Mouse (Mus musculus): ENCODE data around the gene Ptpre. TPM values are rescaled to one million over a fixed set of nuclear protein-coding genes. Genes with fewer than 3 reads are reported as not detected.
A peak's percentile ranks its signal among the peaks of the same experiment; 100 is the strongest.
"Not testable (repeated sequence)": the region's sequence is repeated elsewhere in the genome, so short reads cannot be mapped to it uniquely, and the experiment has no call there.

The Ptpre gene
- total and polyA plus RNA-seq, 2 experiments from 2014 or later, result 6.9 to 10.9 TPM

- no peak for TF ChIP-seq CTCF (IDR thresholded peaks at IDR 0.05; ENCODE audit: low read depth)
- Histone ChIP-seq H3K9ac (no peak overlapping the region), H3K27me3 (ENCODE audit: insufficient read depth, low read length) (no peaks in the 10 kb centered on the region), H3K27ac (ENCODE audit: low read depth, low read length) (no peak overlapping the region), H3K9me3 (ENCODE audit: low read length) (no peaks in the 10 kb centered on the region), H3K4me2 (ENCODE audit: low read depth) (no peak overlapping the region), H3K36me3 (ENCODE audit: insufficient read depth) (no peaks in the 10 kb centered on the region), H3K4me3 (ENCODE audit: low read depth, low read length) (no peak overlapping the region), H3K4me1 (ENCODE audit: insufficient read depth) (no peaks in the 10 kb centered on the region)
- no peak for DNase-seq
- ATAC-seq, result no peak
Observed at GRCm38 (mm10) chr7:135660314-135660713, 123.0 kb downstream of the Ptpre start.

GRCm38 (mm10) chr7:135664211-135664610 lies 126.9 kb downstream of the Ptpre start:
- WGBS, result 81% methylated on average over 7 of the region's 7 CpGs
- Histone ChIP-seq H3K27me3 (ENCODE audit: insufficient read depth, low read length) (no peaks in the 10 kb centered on the region), H3K4me1 (ENCODE audit: insufficient read depth) (no peaks in the 10 kb centered on the region), H3K9ac (no peak overlapping the region), H3K36me3 (ENCODE audit: insufficient read depth) (no peaks in the 10 kb centered on the region), H3K4me3 (ENCODE audit: low read depth, low read length) (no peak overlapping the region), H3K4me2 (ENCODE audit: low read depth) (no peak overlapping the region), H3K27ac (ENCODE audit: low read depth, low read length) (no peak overlapping the region), H3K9me3 (ENCODE audit: low read length) (no peaks in the 10 kb centered on the region)
- ATAC-seq (no peak), DNase-seq (no peak)
- no peak for TF ChIP-seq CTCF (IDR thresholded peaks at IDR 0.05; ENCODE audit: low read depth)

- ATAC-seq, result no peak
- no peaks in the 10 kb centered on the region for H3K4me1 ChIP-seq (ENCODE audit: insufficient read depth)
- no peaks in the 10 kb centered on the region for H3K9me3 ChIP-seq (ENCODE audit: low read length)
- 83% methylated on average over 2 of the region's 2 CpGs for WGBS
- no peaks in the 10 kb centered on the region for H3K36me3 ChIP-seq (ENCODE audit: insufficient read depth)
- no peaks in the 10 kb centered on the region for H3K27me3 ChIP-seq (ENCODE audit: insufficient read depth, low read length)
- no peak overlapping the region for H3K4me3 ChIP-seq (ENCODE audit: low read depth, low read length)
- no peak overlapping the region for H3K9ac ChIP-seq
- no peak for TF ChIP-seq CTCF (IDR thresholded peaks at IDR 0.05; ENCODE audit: low read depth)
- no peak overlapping the region for H3K4me2 ChIP-seq (ENCODE audit: low read depth)
- no peak overlapping the region for H3K27ac ChIP-seq (ENCODE audit: low read depth, low read length)
- no peak for DNase-seq
Observed at GRCm38 (mm10) chr7:135666314-135666713, 129.0 kb downstream of the Ptpre start.

- Histone ChIP-seq H3K9ac (no peak overlapping the region), H3K4me3 (ENCODE audit: low read depth, low read length) (no peak overlapping the region), H3K27ac (ENCODE audit: low read depth, low read length) (no peak overlapping the region), H3K4me1 (ENCODE audit: insufficient read depth) (no peaks in the 10 kb centered on the region), H3K4me2 (ENCODE audit: low read depth) (no peak overlapping the region), H3K9me3 (ENCODE audit: low read length) (no peaks in the 10 kb centered on the region), H3K27me3 (ENCODE audit: insufficient read depth, low read length) (no peaks in the 10 kb centered on the region), H3K36me3 (ENCODE audit: insufficient read depth) (no peaks in the 10 kb centered on the region)
- peak; percentile 96 for TF ChIP-seq CTCF (IDR thresholded peaks at IDR 0.05; ENCODE audit: low read depth)
- ATAC-seq, result peak; percentile 50
- peak; percentile 89 for DNase-seq
- 42% methylated on average over 16 of the region's 16 CpGs for WGBS
Observed at GRCm38 (mm10) chr7:135668852-135669739, 131.8 kb downstream of the Ptpre start.

- no peak for TF ChIP-seq CTCF (IDR thresholded peaks at IDR 0.05; ENCODE audit: low read depth)
- 49% methylated on average over 3 of the region's 3 CpGs for WGBS
- ATAC-seq, result no peak
Observed at GRCm38 (mm10) chr7:135673576-135673975, 136.3 kb downstream of the Ptpre start.

GRCm38 (mm10) chr7:135676722-135677121 lies 139.4 kb downstream of the Ptpre start:
- no peak overlapping the region for H3K4me3 ChIP-seq (ENCODE audit: low read depth, low read length)
- H3K9me3 ChIP-seq (ENCODE audit: low read length), result no peaks in the 10 kb centered on the region
- ATAC-seq, result no peak
- no peak for TF ChIP-seq CTCF (IDR thresholded peaks at IDR 0.05; ENCODE audit: low read depth)
- 51% methylated on average over 8 of the region's 8 CpGs for WGBS
- no peak overlapping the region for H3K9ac ChIP-seq
- no peak overlapping the region for H3K27ac ChIP-seq (ENCODE audit: low read depth, low read length)
- DNase-seq, result no peak
- H3K36me3 ChIP-seq (ENCODE audit: insufficient read depth), result no peaks in the 10 kb centered on the region
- no peaks in the 10 kb centered on the region for H3K4me1 ChIP-seq (ENCODE audit: insufficient read depth)
- no peak overlapping the region for H3K4me2 ChIP-seq (ENCODE audit: low read depth)
- H3K27me3 ChIP-seq (ENCODE audit: insufficient read depth, low read length), result no peaks in the 10 kb centered on the region

More at GRCm38 (mm10) chr7:135673576-135673975, 136.3 kb downstream of the Ptpre start:
- Histone ChIP-seq H3K27me3 (ENCODE audit: insufficient read depth, low read length) (no peaks in the 10 kb centered on the region), H3K9me3 (ENCODE audit: low read length) (no peaks in the 10 kb centered on the region), H3K9ac (no peak overlapping the region), H3K4me1 (ENCODE audit: insufficient read depth) (no peaks in the 10 kb centered on the region), H3K4me2 (ENCODE audit: low read depth) (no peak overlapping the region), H3K36me3 (ENCODE audit: insufficient read depth) (no peaks in the 10 kb centered on the region), H3K27ac (ENCODE audit: low read depth, low read length) (no peak overlapping the region), H3K4me3 (ENCODE audit: low read depth, low read length) (no peak overlapping the region)
- no peak for DNase-seq

- H3K27ac ChIP-seq (ENCODE audit: low read depth, low read length), result no peak overlapping the region
- H3K9me3 ChIP-seq (ENCODE audit: low read length), result no peaks in the 10 kb centered on the region
- no peak overlapping the region for H3K9ac ChIP-seq
- H3K27me3 ChIP-seq (ENCODE audit: insufficient read depth, low read length), result no peaks in the 10 kb centered on the region
- H3K4me3 ChIP-seq (ENCODE audit: low read depth, low read length), result no peak overlapping the region
- H3K36me3 ChIP-seq (ENCODE audit: insufficient read depth), result no peaks in the 10 kb centered on the region
- 70% methylated on average over 5 of the region's 5 CpGs for WGBS
- ATAC-seq (no peak), DNase-seq (peak; percentile 53)
- H3K4me1 ChIP-seq (ENCODE audit: insufficient read depth), result no peaks in the 10 kb centered on the region
- peak; percentile 70 for TF ChIP-seq CTCF (IDR thresholded peaks at IDR 0.05; ENCODE audit: low read depth)
- H3K4me2 ChIP-seq (ENCODE audit: low read depth), result no peak overlapping the region
Observed at GRCm38 (mm10) chr7:135680334-135680733, 143.1 kb downstream of the Ptpre start.

- not testable (repeated sequence) for H3K36me3 ChIP-seq (ENCODE audit: insufficient read depth); H3K27me3 ChIP-seq (ENCODE audit: insufficient read depth, low read length); H3K9ac ChIP-seq; H3K4me2 ChIP-seq (ENCODE audit: low read depth); H3K4me3 ChIP-seq (ENCODE audit: low read depth, low read length); H3K4me1 ChIP-seq (ENCODE audit: insufficient read depth); ATAC-seq; H3K9me3 ChIP-seq (ENCODE audit: low read length); H3K27ac ChIP-seq (ENCODE audit: low read depth, low read length); DNase-seq
- WGBS, result 58% methylated on average over 4 of the region's 4 CpGs
Observed at GRCm38 (mm10) chr7:135684098-135684497, 146.8 kb downstream of the Ptpre start.
